Mouse (Mus musculus): ENCODE measurements at regions not wholly inside any gene's neighbourhood (a gene's known extent, or its start where the extent isn't known, plus 50 kb on each side); places are given as distances from the start of the nearest gene placed in this dataset.

DNA sequence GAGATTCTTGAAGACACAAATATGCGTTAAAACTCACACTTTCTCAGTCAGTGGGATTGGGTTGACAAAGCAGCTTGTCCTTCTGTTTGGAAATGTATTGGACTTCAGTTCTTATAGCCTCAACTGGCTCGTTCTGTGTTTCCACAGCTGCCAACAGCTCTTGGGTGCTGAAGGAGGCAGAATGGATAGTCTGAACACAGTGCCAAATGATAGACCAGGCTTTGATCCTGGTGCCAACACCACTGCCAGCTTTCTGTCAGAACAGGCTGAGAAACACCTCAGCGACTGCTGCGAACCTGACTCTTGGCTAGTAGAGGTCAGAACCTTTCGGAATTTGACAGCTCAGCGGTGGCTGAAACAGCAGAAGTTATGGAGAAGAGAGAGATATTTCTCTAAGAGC, 215.9 kb upstream of the Thsd7b start:
- Histone ChIP-seq H3K4me2 (ENCODE audit: low read length) (no peak overlapping the region), H3K27me3 (ENCODE audit: insufficient read depth, low read length) (no peaks in the 10 kb centered on the region), H3K4me3 (replicated peaks; ENCODE audit: low read depth, low read length) (no peak overlapping the region), H3K27ac (no peak overlapping the region), H3K4me1 (replicated peaks; ENCODE audit: insufficient read depth, low read length) (no peaks in the 10 kb centered on the region), H3K9ac (ENCODE audit: low read depth, low read length) (no peak overlapping the region), H3K36me3 (ENCODE audit: insufficient read depth, low read length) (no peaks in the 10 kb centered on the region), H3K9me3 (replicated peaks; ENCODE audit: low read length) (no peaks in the 10 kb centered on the region)
- no peak for ATAC-seq (replicated peaks; ENCODE audit: low FRiP score, low read depth)
- 58% methylated on average over 6 of the region's 6 CpGs for WGBS
- TF ChIP-seq CTCF (IDR thresholded peaks at IDR 0.05; ENCODE audit: low read depth), result no peak
- DNase-seq (ENCODE audit: low spot score), result no peak

DNA sequence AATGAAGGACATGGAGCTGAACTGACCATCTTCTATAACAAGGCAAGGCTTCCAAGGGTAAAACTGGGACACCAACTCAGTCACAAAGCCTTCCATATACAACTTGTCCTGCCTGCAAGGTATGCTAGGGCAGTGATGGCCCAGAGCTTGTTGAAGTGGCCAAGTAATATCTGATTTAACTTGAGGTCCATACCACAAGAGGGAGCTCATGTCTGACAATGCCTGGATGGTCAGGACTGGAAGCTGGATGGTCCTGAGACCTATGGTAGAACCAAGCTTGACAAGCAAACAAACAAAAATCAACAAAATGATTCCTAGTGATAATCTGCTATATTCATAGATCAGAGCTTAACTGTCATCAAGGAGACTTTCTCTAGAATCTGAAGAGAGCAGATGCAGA, 217.8 kb upstream of the Thsd7b start:
- Histone ChIP-seq H3K9ac (ENCODE audit: low read depth, low read length) (no peak overlapping the region), H3K4me3 (replicated peaks; ENCODE audit: low read depth, low read length) (no peak overlapping the region), H3K4me1 (replicated peaks; ENCODE audit: insufficient read depth, low read length) (no peaks in the 10 kb centered on the region), H3K36me3 (ENCODE audit: insufficient read depth, low read length) (no peaks in the 10 kb centered on the region), H3K27ac (no peak overlapping the region), H3K9me3 (replicated peaks; ENCODE audit: low read length) (no peaks in the 10 kb centered on the region), H3K4me2 (ENCODE audit: low read length) (no peak overlapping the region), H3K27me3 (ENCODE audit: insufficient read depth, low read length) (no peaks in the 10 kb centered on the region)
- no peak for ATAC-seq (replicated peaks; ENCODE audit: low FRiP score, low read depth)
- no peak for DNase-seq (ENCODE audit: low spot score)
- TF ChIP-seq CTCF (IDR thresholded peaks at IDR 0.05; ENCODE audit: low read depth), result peak; percentile 41; the same call in 1 of the 2 replicates

DNA sequence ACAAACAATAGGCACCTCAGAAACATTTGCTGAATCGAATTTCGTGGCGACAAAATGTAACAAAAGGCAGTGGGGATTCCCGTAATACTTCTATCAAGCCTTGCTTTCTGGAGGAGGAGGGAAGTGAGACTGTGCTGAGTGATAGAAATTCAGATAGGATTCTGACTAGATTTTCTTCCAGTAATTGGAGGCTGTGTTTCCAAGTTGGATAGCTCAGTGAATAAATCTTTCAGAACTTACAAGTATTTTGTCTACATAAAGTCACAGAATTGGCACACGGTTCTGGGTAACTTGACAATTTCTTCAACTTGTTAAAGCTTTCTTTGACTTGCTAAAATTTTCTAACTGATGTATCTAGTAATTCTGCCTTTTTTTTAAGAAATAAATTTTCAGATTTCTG, 239.4 kb upstream of the Thsd7b start:
- no peak overlapping the region for H3K4me2 ChIP-seq (ENCODE audit: low read length)
- WGBS, result 84% methylated on average over 5 of the region's 5 CpGs
- H3K4me3 ChIP-seq (replicated peaks; ENCODE audit: low read depth, low read length), result no peak overlapping the region
- H3K9ac ChIP-seq (ENCODE audit: low read depth, low read length), result no peak overlapping the region
- no peaks in the 10 kb centered on the region for H3K36me3 ChIP-seq (ENCODE audit: insufficient read depth, low read length)
- H3K27me3 ChIP-seq (ENCODE audit: insufficient read depth, low read length), result no peaks in the 10 kb centered on the region
- H3K27ac ChIP-seq, result no peak overlapping the region
- TF ChIP-seq CTCF (IDR thresholded peaks at IDR 0.05; ENCODE audit: low read depth), result no peak
- H3K9me3 ChIP-seq (replicated peaks; ENCODE audit: low read length), result no peaks in the 10 kb centered on the region
- no peaks in the 10 kb centered on the region for H3K4me1 ChIP-seq (replicated peaks; ENCODE audit: insufficient read depth, low read length)
- DNase-seq (ENCODE audit: low spot score) (no peak), ATAC-seq (replicated peaks; ENCODE audit: low FRiP score, low read depth) (no peak)

DNA sequence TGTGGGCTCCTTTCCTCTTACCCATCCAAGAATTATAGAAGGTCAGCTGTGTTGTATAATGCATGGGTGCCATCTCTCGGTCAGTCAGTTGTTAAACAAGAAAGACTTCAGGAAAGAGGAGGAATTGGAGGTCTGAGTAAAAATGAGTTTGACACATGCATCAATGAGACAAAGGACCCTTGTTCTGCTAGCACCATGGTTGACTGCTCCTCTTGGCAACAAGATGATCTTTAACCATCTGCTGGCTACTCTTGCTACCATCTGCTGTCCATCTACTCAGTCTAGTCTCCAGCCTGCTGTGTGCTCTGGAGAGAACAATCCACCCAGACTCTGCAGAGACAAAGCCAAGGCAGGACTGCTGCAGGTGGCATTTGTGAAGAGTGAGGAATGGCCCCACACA, 267.2 kb upstream of the Thsd7b start:
- ATAC-seq (replicated peaks; ENCODE audit: low FRiP score, low read depth) (no peak), DNase-seq (ENCODE audit: low spot score) (no peak)
- Histone ChIP-seq H3K27me3 (ENCODE audit: insufficient read depth, low read length) (no peaks in the 10 kb centered on the region), H3K36me3 (ENCODE audit: insufficient read depth, low read length) (no peaks in the 10 kb centered on the region), H3K4me2 (ENCODE audit: low read length) (no peak overlapping the region), H3K9ac (ENCODE audit: low read depth, low read length) (no peak overlapping the region), H3K27ac (no peak overlapping the region), H3K9me3 (replicated peaks; ENCODE audit: low read length) (no peaks in the 10 kb centered on the region), H3K4me1 (replicated peaks; ENCODE audit: insufficient read depth, low read length) (no peaks in the 10 kb centered on the region), H3K4me3 (replicated peaks; ENCODE audit: low read depth, low read length) (no peak overlapping the region)
- 72% methylated on average over 1 of the region's 1 CpGs for WGBS
- TF ChIP-seq CTCF (IDR thresholded peaks at IDR 0.05; ENCODE audit: low read depth), result no peak

DNA sequence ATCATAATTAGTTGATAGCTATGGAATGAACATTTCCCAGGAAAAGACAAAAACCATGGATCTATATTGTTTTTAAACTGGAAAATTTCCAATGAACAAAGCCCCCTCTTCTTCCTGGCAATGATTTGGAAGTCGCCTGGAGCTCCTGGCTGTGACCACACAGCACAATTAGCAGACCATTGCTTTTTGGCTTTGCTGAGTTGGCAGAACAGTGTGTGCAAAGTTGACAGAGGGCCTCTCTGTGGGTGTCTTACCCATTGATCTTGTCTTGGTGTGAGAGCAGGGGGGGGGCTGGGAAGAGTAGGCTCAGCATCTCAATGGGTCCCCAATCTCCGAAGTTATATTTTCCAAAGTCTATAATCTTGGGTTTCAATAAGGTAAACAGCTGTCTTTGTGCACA, 270.8 kb upstream of the Thsd7b start:
- WGBS, result 84% methylated on average over 2 of the region's 2 CpGs
- no peaks in the 10 kb centered on the region for H3K27me3 ChIP-seq (ENCODE audit: insufficient read depth, low read length)
- no peak for TF ChIP-seq CTCF (IDR thresholded peaks at IDR 0.05; ENCODE audit: low read depth)
- no peak overlapping the region for H3K4me3 ChIP-seq (replicated peaks; ENCODE audit: low read depth, low read length)
- no peak overlapping the region for H3K9ac ChIP-seq (ENCODE audit: low read depth, low read length)
- no peaks in the 10 kb centered on the region for H3K4me1 ChIP-seq (replicated peaks; ENCODE audit: insufficient read depth, low read length)
- no peaks in the 10 kb centered on the region for H3K9me3 ChIP-seq (replicated peaks; ENCODE audit: low read length)
- H3K36me3 ChIP-seq (ENCODE audit: insufficient read depth, low read length), result no peaks in the 10 kb centered on the region
- ATAC-seq (replicated peaks; ENCODE audit: low FRiP score, low read depth), result no peak
- no peak overlapping the region for H3K27ac ChIP-seq
- DNase-seq (ENCODE audit: low spot score), result no peak
- H3K4me2 ChIP-seq (ENCODE audit: low read length), result no peak overlapping the region

DNA sequence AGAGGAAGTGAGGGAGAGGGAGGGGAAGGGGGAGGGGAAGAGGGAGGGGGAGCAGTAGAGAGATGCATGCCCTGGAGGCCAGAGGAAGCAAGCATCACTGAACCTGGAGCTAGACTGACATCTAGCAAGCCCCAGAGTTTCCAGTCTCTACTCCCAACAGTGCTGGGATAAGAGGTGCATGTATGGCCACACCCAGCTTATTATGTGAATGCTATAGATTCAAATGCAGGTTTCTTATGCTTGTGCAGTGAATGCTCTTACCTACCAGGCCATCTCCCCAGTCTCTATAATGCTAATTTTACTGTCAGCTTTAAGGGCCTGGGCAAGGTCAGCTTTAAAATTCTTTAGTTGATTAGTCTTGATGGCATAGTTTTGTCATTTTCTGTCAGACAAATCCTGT, 271.3 kb upstream of the Thsd7b start:
- no peak for ATAC-seq (replicated peaks; ENCODE audit: low FRiP score, low read depth)
- no peaks in the 10 kb centered on the region for H3K9me3 ChIP-seq (replicated peaks; ENCODE audit: low read length)
- H3K9ac ChIP-seq (ENCODE audit: low read depth, low read length), result no peak overlapping the region
- no peaks in the 10 kb centered on the region for H3K4me1 ChIP-seq (replicated peaks; ENCODE audit: insufficient read depth, low read length)
- H3K4me2 ChIP-seq (ENCODE audit: low read length), result no peak overlapping the region
- H3K27me3 ChIP-seq (ENCODE audit: insufficient read depth, low read length), result no peaks in the 10 kb centered on the region
- H3K36me3 ChIP-seq (ENCODE audit: insufficient read depth, low read length), result no peaks in the 10 kb centered on the region
- no peak for DNase-seq (ENCODE audit: low spot score)
- no peak for TF ChIP-seq CTCF (IDR thresholded peaks at IDR 0.05; ENCODE audit: low read depth)
- H3K4me3 ChIP-seq (replicated peaks; ENCODE audit: low read depth, low read length), result no peak overlapping the region
- no peak overlapping the region for H3K27ac ChIP-seq

DNA sequence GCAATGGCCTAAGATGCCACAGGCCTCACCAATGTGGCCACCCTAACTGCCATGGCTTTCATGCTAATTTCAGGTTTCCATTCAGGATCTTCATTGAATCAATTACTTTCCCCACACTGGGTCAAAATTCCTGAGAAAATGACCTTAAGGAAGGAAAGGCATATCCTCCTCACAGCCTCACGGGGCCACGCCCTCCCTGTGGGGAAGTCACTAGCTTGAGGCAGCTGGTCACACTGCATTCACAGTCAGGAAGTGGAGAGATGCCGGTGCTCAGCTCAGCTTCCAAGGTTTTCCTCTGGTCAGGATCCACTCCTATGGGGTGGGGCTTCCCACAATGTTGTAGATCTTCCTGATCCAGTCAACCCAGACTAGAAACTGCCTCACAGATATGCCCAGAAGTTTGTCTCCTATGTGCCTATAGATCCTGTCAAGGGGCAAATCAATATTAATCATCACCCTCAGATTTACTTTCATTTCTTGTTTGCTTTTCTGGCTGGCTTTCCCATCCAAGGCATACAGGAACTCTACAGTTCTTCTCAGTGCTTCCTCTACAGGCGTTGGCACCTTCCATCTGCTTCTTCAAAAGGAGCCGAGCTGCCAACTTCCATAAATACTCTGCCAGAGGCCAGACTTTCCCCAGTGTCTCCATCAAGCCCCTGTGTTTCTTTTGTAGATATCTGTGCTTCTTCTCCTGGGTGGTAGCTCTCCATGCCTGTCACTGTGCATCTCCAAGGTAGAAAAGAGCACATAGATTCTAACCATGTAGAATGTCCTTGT, 273.2 kb upstream of the Thsd7b start:
- no peaks in the 10 kb centered on the region for H3K36me3 ChIP-seq (ENCODE audit: insufficient read depth, low read length)
- ATAC-seq (replicated peaks; ENCODE audit: low FRiP score, low read depth), result no peak
- WGBS, result 63% methylated on average over 5 of the region's 5 CpGs

More for the DNA sequence above, 273.2 kb upstream of the Thsd7b start:
- no peaks in the 10 kb centered on the region for H3K4me1 ChIP-seq (replicated peaks; ENCODE audit: insufficient read depth, low read length)
- H3K27ac ChIP-seq, result no peak overlapping the region
- H3K9me3 ChIP-seq (replicated peaks; ENCODE audit: low read length), result no peaks in the 10 kb centered on the region
- H3K4me2 ChIP-seq (ENCODE audit: low read length), result no peak overlapping the region
- H3K4me3 ChIP-seq (replicated peaks; ENCODE audit: low read depth, low read length), result no peak overlapping the region
- DNase-seq (ENCODE audit: low spot score), result no peak
- TF ChIP-seq CTCF (IDR thresholded peaks at IDR 0.05; ENCODE audit: low read depth), result no peak
- H3K27me3 ChIP-seq (ENCODE audit: insufficient read depth, low read length), result no peaks in the 10 kb centered on the region
- H3K9ac ChIP-seq (ENCODE audit: low read depth, low read length), result no peak overlapping the region
